Comparison of ENCODE assay signal across 19 mouse cellular contexts in genomic region chr2:144375063-144375703, GRCm38 (mm10). TPM values are rescaled to one million over a fixed set of nuclear protein-coding genes. Genes with fewer than 3 reads are reported as not detected.
"Had no signal": no experiment of that assay in that cellular context is flagged by ENCODE, and none has a peak within 500 bp of the region (broad histone marks: within the 10 kb centered on the region; RNA-seq: fewer than 3 reads in every experiment).

No protein-coding gene starts in this region.

- H3K4me2 ChIP-seq: limb, embryonic 13.5 days; liver, embryonic 11.5 days; liver, embryonic 15.5 days; lung, embryonic 15.5 days; midbrain, embryonic 13.5 days; neural tube, embryonic 15.5 days had no signal

- H3K27ac ChIP-seq: kidney, postnatal 0 days; limb, embryonic 13.5 days; liver, embryonic 15.5 days; lung, embryonic 15.5 days; macrophage; midbrain, embryonic 13.5 days; neural tube, embryonic 15.5 days had no signal

- ATAC-seq: midbrain, embryonic 13.5 days had no signal

- H3K4me3 ChIP-seq: limb, embryonic 13.5 days; liver, embryonic 15.5 days; lung, embryonic 15.5 days; midbrain, embryonic 13.5 days; myocyte; neural tube, embryonic 15.5 days had no signal

- H3K9me3 ChIP-seq: limb, embryonic 13.5 days; liver, embryonic 15.5 days; lung, embryonic 15.5 days; midbrain, embryonic 13.5 days; neural tube, embryonic 15.5 days had no signal

- H3K9ac ChIP-seq: limb, embryonic 13.5 days; liver, embryonic 15.5 days; lung, embryonic 15.5 days; midbrain, embryonic 13.5 days; neural tube, embryonic 15.5 days had no signal

- H3K27me3 ChIP-seq: limb, embryonic 13.5 days; liver, embryonic 15.5 days; lung, embryonic 15.5 days; midbrain, embryonic 13.5 days; neural tube, embryonic 15.5 days had no signal

- DNase-seq: kidney, adult 11 months; kidney, adult 9 months; kidney, postnatal 36 days; layer of hippocampus, adult 9-11 months; layer of hippocampus, postnatal 36 days; thymus, adult 2 months; thymus, postnatal 25 days had no signal

RNA-seq across cellular contexts. Expression of gene Pet117, which starts 6.4 kb away (rescaled TPM):
- polyA plus RNA-seq: limb, embryonic 13.5 days; neural tube, embryonic 11.5 days; testis, adult 2 months; thymus, adult 2 months; urinary bladder, adult 2 months had no signal

RNA-seq across cellular contexts. Expression of gene Ovol2, which starts 43.2 kb away (rescaled TPM):
- polyA plus RNA-seq: liver, embryonic 15.5 days; macrophage; midbrain, embryonic 13.5 days; myocyte; neural tube, embryonic 11.5 days; neural tube, embryonic 15.5 days had no signal
